Mouse (Mus musculus) embryo, embryonic 11 days (tissue): ENCODE data around the gene Slc11a1.
"Not testable (repeated sequence)": the region's sequence is repeated elsewhere in the genome, so short reads cannot be mapped to it uniquely, and the experiment has no call there.

ENCODE experiments used
- DNase-seq: peaks from one replicate; pipeline ENCODE4 v3.0.0-alpha.2; 2015

Slc11a1 gene

GRCm38 (mm10) chr1:74389831-74390286, 14.9 kb downstream of the Slc11a1 start:
- peak; percentile 62 for DNase-seq

DNA sequence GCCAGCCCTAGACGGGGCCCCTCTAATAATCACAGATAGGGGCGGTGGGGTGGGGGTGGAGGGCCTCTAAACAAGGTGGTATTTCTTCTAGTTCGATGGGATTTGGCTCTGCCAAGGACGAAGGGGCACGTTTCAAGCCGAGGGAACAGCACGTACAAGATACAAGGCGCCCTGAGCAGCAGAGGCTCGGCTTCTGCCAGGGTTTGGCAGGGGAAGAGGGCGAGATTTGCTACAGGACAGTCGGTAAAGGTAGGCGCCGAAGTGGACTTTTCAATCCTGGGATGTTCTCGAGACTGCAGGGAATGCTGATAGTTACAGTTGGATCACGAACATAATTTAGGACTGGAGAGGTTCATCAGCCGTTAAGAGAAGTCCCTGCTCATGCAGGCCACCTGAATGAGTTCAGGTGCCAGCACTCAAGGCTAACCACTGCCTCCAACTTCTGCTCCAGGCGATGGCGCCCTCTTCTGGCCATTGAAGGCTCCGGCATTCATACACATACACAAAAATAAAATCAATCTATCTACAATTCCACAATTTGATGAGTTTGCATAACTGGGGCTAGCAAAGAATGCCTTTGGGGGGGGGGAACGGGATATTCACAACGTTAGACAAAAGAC, 15.4 kb downstream of the Slc11a1 start:
- DNase-seq: peak; percentile 74

GRCm38 (mm10) chr1:74390924-74391748, 16.1 kb downstream of the Slc11a1 start, which contains the start of gene Ctdsp1:
Gene Ctdsp1, plus strand, starts transcription at chr1:74391509.
- DNase-seq: peak; percentile 99

DNA sequence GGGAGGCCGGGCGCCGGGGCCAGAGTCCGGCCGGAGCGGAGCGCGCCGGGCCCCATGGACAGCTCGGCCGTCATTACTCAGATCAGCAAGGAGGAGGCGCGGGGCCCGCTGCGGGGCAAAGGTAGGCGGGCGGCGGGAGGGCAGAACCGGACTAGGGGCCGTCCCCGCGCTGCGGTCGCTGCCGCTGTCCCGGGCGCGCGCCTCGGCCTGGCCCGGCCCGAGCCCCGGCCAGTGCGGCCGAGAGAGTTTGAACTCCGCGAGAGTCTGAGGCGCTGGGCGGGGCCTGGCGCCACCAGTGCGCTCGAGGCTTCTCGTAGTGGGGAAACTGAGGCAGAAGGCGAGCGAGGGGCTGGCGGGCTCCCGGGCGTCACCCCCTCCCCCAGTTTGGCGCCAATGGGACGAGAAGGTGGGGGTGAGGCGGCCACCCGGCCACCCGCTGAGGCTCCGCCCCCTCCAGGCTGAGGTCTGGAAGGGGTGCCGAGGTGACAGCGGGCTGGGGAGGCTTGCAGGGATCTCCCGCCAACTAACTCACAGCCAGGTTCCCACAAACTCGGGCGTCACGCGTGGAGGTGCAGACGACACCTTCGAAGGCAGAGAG, 16.9 kb downstream of the Slc11a1 start:
- peak; percentile 81 for DNase-seq

- DNase-seq: peak; percentile 39
Observed at GRCm38 (mm10) chr1:74392446-74392994, 17.5 kb downstream of the Slc11a1 start.

GRCm38 (mm10) chr1:74393010-74393409, 18.0 kb downstream of the Slc11a1 start:
- no peak for DNase-seq

DNA sequence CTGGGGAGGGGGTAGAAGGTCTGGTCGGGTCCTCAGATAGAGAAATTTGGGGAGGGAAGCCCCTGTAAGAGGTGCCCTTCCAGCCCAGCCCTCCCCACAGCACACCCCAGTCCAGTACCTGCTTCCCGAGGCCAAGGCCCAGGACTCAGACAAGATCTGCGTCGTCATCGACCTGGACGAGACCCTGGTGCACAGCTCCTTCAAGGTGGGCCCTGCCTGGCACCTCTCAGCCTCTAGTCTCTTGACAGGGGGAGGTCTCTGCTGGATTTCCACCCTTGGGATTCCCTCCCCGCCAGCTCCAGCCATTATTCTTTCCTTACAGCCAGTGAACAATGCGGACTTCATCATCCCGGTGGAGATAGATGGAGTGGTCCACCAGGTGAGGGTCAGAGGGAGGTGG, 18.7 kb downstream of the Slc11a1 start:
- DNase-seq: no peak

GRCm38 (mm10) chr1:74394311-74394710, 19.3 kb downstream of the Slc11a1 start:
- no peak for DNase-seq

GRCm38 (mm10) chr1:74394858-74395257, 19.9 kb downstream of the Slc11a1 start:
- DNase-seq: no peak

DNA sequence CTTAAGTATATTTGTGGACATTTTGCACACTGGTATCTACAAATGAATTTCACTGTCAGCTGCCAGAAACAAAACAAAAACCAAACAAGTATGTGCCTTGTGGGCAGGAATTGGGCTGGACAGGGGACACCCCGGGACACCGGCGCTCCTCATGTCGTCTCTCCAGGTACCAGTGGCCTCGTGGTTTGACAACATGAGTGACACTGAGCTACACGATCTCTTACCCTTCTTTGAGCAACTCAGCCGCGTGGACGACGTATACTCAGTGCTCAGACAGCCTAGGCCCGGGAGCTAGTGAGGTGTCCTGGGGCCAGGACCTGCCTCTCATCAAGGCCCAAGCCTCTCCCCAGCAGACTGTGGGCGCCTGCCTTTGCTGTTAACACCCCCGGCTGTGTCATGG, 20.3 kb downstream of the Slc11a1 start:
- DNase-seq: no peak

DNA sequence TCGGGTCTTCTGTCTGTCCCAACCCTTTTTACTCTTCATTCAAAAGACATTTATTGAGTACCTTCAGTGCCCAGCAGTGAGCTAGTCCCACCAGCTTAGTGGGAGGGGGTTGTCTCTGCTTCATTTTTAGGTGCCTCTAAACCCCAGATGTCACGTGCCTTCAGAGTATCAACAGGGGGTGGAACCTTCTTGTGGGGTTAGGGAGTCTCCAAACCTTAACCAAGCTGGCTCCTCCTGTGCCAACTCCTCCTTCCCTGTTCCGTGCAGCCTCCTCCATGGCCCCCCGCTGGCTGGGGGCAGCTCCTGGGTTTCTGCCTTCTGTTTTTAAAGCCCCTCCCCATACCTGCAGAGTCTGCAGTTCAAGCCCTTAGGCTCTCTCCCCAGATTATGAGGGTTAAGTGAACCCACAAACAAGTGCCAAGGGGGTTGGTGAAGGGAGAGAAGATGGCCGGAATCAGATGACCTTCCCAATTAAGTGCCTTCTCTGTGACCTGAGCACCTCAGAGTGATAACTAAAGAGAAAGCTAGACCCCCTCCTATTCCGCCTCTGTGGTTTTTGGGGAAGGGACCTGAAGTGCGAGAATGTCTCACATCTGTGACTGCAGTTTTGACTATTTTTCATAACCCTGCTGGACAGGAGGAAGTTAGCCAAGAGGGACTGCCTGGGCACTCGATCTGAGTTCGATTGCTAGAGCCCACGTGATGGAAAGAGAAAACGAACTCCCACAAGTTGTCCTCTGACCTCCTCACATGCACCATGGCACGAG, 21.6 kb downstream of the Slc11a1 start:
- not testable (repeated sequence) for DNase-seq

GRCm38 (mm10) chr1:74397268-74397918, 22.4 kb downstream of the Slc11a1 start:
- DNase-seq: peak; percentile 100

GRCm38 (mm10) chr1:74397919-74398451, 23.0 kb downstream of the Slc11a1 start:
- peak; percentile 66 for DNase-seq

DNA sequence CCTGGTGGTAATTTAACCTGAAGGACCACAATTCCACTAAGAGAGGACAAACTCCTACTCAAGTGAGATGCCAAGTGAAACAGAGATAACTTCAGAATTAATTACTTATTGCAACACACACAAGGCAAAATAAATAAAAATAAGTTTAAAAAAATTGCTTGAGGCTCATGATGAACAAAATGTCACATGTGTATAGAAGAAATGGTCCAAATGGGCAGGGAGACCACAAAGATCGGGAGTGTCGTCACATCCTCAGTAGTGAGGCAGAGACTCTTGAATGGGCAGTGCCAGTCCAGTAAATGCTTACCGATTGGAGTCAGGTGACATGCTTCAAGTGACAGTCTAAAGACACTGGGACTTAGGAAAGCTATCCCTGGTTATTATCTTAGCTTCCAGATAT, 25.5 kb downstream of the Slc11a1 start:
- DNase-seq: no peak

DNA sequence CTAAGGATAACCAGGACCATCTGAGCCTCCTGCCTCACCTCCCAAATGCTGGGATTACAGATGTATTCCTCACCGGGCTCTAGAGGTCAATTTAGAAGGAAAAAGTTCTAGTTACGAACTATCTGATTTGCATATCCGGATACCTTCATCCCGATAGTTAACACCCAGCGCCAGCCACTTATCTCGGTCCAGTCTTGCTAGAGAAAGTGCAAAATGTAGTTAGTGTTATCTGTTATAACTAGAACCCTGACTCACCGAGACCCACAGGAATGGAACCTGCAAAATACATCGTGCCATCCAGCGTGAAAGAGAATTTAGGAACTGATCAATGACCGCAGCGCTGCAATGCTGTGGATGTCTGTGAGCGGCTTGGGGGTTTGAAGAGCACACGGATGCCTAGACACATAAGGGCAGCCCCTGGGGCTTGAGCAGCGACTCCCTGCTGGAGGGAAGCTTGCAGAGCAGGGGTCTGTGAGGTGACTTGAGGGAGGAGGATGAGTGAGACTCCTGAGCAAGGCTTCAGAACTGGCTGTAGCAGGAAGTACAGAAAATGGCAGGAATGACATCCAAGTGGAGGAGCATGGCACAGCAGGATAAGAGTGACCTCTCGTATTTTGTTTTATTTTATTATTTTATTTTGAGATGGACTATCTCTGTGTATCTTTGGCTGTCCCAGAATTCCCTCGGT, 26.2 kb downstream of the Slc11a1 start:
- no peak for DNase-seq

- DNase-seq: no peak
Observed at GRCm38 (mm10) chr1:74404206-74404605, 29.2 kb downstream of the Slc11a1 start.

- DNase-seq: no peak
Observed at GRCm38 (mm10) chr1:74408589-74409504, 33.9 kb downstream of the Slc11a1 start, which contains the start of gene Vil1. Gene Vil1, plus strand, starts transcription at chr1:74409376.

GRCm38 (mm10) chr1:74411753-74412325, 36.8 kb downstream of the Slc11a1 start:
- no peak for DNase-seq

GRCm38 (mm10) chr1:74412711-74413110, 37.7 kb downstream of the Slc11a1 start:
- DNase-seq: no peak

- peak; percentile 42 for DNase-seq
Observed at GRCm38 (mm10) chr1:74415143-74415542, 40.1 kb downstream of the Slc11a1 start.
